Mouse (Mus musculus): ENCODE data around the gene Prm1. TPM values are rescaled to one million over a fixed set of nuclear protein-coding genes. Genes with fewer than 3 reads are reported as not detected.
A peak's percentile ranks its signal among the peaks of the same experiment; 100 is the strongest.

Gene Prm1
- polyA plus RNA-seq, 1 experiment, result not detected

DNA sequence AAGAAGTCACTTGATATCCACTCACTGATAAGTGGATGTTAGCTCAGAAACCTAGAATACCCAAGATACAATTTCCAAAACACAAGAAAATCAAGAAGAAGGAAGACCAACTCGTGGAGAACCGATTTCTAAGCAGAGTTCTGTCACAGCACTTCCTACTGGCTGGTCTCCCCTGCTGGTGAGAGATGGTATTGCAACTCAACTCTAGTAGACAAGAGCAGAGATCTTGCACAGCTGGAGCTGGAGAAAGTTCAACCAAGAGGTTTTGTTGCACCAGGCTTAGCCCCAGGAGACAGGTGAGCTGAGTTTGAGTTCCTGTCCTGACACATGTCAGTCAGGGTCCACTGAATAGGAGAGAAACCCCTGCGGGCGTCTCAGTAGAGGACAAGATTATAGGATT, 38.5 kb downstream of the Prm1 start:
- no peak overlapping the region for H3K4me3 ChIP-seq

DNA sequence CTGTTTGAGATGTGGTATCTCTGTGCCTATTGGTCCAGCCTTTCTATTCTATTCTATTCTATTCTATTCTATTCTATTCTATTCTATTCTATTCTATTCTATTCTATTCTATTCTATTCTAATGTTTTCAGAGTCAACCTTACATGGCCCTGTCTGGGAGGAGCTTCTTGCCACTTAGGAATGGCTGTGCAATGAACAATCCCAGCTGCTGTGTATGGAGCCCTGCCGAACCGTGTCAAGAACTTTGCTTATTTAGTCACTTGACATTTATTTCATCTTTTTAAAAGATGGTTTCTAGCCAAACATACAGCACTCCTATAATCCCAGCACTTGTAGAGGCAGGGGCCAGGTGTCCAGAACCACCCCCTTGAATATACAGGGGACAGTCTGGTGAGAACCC, 41.3 kb downstream of the Prm1 start:
- no peaks in the 10 kb centered on the region for H3K27me3 ChIP-seq (ENCODE audit: control insufficient read depth, insufficient read depth, insufficient read length)
- H3K36me3 ChIP-seq (ENCODE audit: control insufficient read depth, insufficient read depth), result no peaks in the 10 kb centered on the region
- H3K79me2 ChIP-seq (ENCODE audit: control insufficient read depth, insufficient read depth), result no peaks in the 10 kb centered on the region
- no peak overlapping the region for H3K4me2 ChIP-seq (ENCODE audit: low read depth)
- TF ChIP-seq REST (IDR thresholded peaks at IDR 0.05; ENCODE audit: insufficient read depth, insufficient read length) (no peak), POLR2A (IDR thresholded peaks at IDR 0.05; ENCODE audit: insufficient read length, low read depth) (no peak), MYOD1 (IDR thresholded peaks at IDR 0.05; ENCODE audit: control insufficient read depth in 1 of 3, insufficient read length in 2 of 3, low read depth in 2 of 3) (no peak), E2F4 (IDR thresholded peaks at IDR 0.05; ENCODE audit: insufficient read depth) (no peak), POLR2AphosphoS2 (IDR thresholded peaks at IDR 0.05; ENCODE audit: insufficient read length, low read depth) (no peak), TCF12 (IDR thresholded peaks at IDR 0.05; ENCODE audit: insufficient read depth, poor library complexity, severe bottlenecking) (no peak), USF1 (IDR thresholded peaks at IDR 0.05; ENCODE audit: low read depth) (no peak), MAX (IDR thresholded peaks at IDR 0.05; ENCODE audit: low read depth) (no peak), TCF3 (IDR thresholded peaks at IDR 0.05; ENCODE audit: insufficient read length, low read depth) (no peak), CEBPB (IDR thresholded peaks at IDR 0.05; ENCODE audit: insufficient read depth, poor library complexity, severe bottlenecking) (no peak), MYOG (IDR thresholded peaks at IDR 0.05; ENCODE audit: control insufficient read depth in 1 of 3, insufficient read depth in 1 of 3, insufficient read length in 2 of 3, low read depth in 2 of 3) (no peak), SRF (IDR thresholded peaks at IDR 0.05; ENCODE audit: control insufficient read depth, insufficient read length, low read depth) (no peak)
- no peak overlapping the region for H3ac ChIP-seq (ENCODE audit: control insufficient read depth, insufficient read length)
- H3K4me3 ChIP-seq, result no peak overlapping the region

More for the DNA sequence above, 38.5 kb downstream of the Prm1 start:
- H3K27me3 ChIP-seq (ENCODE audit: control insufficient read depth, insufficient read depth, insufficient read length), result no peaks in the 10 kb centered on the region
- TF ChIP-seq MAX (IDR thresholded peaks at IDR 0.05; ENCODE audit: low read depth) (no peak), USF1 (IDR thresholded peaks at IDR 0.05; ENCODE audit: low read depth) (no peak), TCF12 (IDR thresholded peaks at IDR 0.05; ENCODE audit: insufficient read depth, poor library complexity, severe bottlenecking) (no peak), SRF (IDR thresholded peaks at IDR 0.05; ENCODE audit: control insufficient read depth, insufficient read length, low read depth) (no peak), MYOG (IDR thresholded peaks at IDR 0.05; ENCODE audit: control insufficient read depth in 1 of 3, insufficient read depth in 1 of 3, insufficient read length in 2 of 3, low read depth in 2 of 3) (no peak), POLR2A (IDR thresholded peaks at IDR 0.05; ENCODE audit: insufficient read length, low read depth) (no peak), CEBPB (IDR thresholded peaks at IDR 0.05; ENCODE audit: insufficient read depth, poor library complexity, severe bottlenecking) (no peak), POLR2AphosphoS2 (IDR thresholded peaks at IDR 0.05; ENCODE audit: insufficient read length, low read depth) (no peak), MYOD1 (IDR thresholded peaks at IDR 0.05; ENCODE audit: control insufficient read depth in 1 of 3, insufficient read length in 2 of 3, low read depth in 2 of 3) (no peak), E2F4 (IDR thresholded peaks at IDR 0.05; ENCODE audit: insufficient read depth) (no peak), REST (IDR thresholded peaks at IDR 0.05; ENCODE audit: insufficient read depth, insufficient read length) (no peak)
- no peak overlapping the region for H3K4me2 ChIP-seq (ENCODE audit: low read depth)
- no peaks in the 10 kb centered on the region for H3K36me3 ChIP-seq (ENCODE audit: control insufficient read depth, insufficient read depth)
- H3K79me2 ChIP-seq (ENCODE audit: control insufficient read depth, insufficient read depth), result no peaks in the 10 kb centered on the region
- no peak overlapping the region for H3ac ChIP-seq (ENCODE audit: control insufficient read depth, insufficient read length)

DNA sequence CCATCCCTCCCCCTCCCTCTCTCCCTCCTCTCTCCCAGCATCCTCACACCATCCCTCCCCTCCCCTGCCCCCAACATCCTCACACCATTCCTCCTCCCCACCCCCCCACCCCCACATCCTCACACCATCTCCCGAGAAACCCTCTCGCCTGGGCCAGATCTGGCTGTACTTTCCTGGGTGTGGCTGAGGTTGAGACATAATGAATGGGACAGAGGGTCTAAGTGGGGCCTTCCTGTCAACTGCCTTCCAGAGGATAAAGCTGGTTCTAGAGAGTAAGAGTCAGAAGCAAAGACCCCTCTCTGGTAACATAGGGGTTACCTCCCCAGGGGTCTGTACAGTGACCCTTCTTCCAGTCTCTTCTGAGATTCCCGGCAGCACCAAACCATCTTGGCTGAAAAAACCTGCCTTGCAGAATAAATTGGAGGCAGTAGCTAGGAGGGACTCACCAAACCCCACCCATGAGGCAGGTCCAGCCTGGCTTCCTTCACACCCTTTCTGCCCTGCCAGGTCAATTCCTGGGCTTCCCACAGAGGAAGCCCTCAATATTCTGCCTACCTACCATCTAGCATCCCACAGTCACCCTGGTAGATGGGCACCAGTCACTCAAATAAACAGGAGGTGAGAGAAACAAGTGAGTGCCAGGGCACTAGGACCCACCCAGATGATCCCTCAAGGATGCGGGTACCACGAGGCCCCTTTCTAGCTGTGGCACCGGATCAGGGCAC, 41.9 kb downstream of the Prm1 start:
- TF ChIP-seq POLR2AphosphoS2 (IDR thresholded peaks at IDR 0.05; ENCODE audit: insufficient read length, low read depth) (no peak), TCF12 (IDR thresholded peaks at IDR 0.05; ENCODE audit: insufficient read depth, poor library complexity, severe bottlenecking) (no peak), SRF (IDR thresholded peaks at IDR 0.05; ENCODE audit: control insufficient read depth, insufficient read length, low read depth) (no peak), MYOD1 (IDR thresholded peaks at IDR 0.05; ENCODE audit: control insufficient read depth in 1 of 3, insufficient read length in 2 of 3, low read depth in 2 of 3) (no peak), E2F4 (IDR thresholded peaks at IDR 0.05; ENCODE audit: insufficient read depth) (no peak), REST (IDR thresholded peaks at IDR 0.05; ENCODE audit: insufficient read depth, insufficient read length) (no peak), USF1 (IDR thresholded peaks at IDR 0.05; ENCODE audit: low read depth) (no peak), MAX (IDR thresholded peaks at IDR 0.05; ENCODE audit: low read depth) (no peak), POLR2A (IDR thresholded peaks at IDR 0.05; ENCODE audit: insufficient read length, low read depth) (no peak), MYOG (IDR thresholded peaks at IDR 0.05; ENCODE audit: control insufficient read depth in 1 of 3, insufficient read depth in 1 of 3, insufficient read length in 2 of 3, low read depth in 2 of 3) (no peak), CEBPB (IDR thresholded peaks at IDR 0.05; ENCODE audit: insufficient read depth, poor library complexity, severe bottlenecking) (no peak), TCF3 (IDR thresholded peaks at IDR 0.05; ENCODE audit: insufficient read length, low read depth) (no peak)
- Histone ChIP-seq H3K36me3 (ENCODE audit: control insufficient read depth, insufficient read depth) (no peaks in the 10 kb centered on the region), H3K4me3 (no peak overlapping the region), H3K27me3 (ENCODE audit: control insufficient read depth, insufficient read depth, insufficient read length) (no peaks in the 10 kb centered on the region), H3K4me2 (ENCODE audit: low read depth) (no peak overlapping the region), H3ac (ENCODE audit: control insufficient read depth, insufficient read length) (no peak overlapping the region), H3K79me2 (ENCODE audit: control insufficient read depth, insufficient read depth) (no peaks in the 10 kb centered on the region)

DNA sequence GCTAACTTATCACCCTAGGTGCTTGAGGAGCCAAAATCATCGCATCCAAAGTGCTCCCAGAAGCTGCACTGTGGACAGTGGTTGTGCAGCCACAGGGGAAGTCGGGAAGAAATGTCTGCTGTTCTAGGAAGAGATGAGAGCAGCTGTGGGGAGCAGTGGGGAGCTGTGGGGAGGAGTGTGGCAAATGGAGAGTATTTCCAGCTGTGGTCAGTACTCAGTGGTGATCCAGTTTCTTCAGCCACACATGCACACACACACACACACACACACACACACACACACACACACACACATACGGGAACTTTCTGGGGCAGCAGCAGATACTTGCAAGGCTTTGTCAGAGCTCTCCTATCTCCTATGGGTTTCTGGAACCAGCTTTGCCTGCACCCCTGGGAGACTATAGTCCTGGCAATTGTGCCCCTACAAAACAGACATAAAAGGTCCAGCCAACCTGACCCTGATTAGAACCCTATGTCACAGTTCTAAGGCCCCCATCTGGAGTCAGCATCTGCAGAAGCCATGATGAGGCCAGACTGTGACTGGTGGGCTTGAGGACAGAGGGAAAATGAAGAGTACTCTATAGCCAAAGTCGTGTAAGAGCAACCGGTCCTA, 43.0 kb downstream of the Prm1 start:
- Histone ChIP-seq H3K4me3 (no peak overlapping the region), H3K79me2 (ENCODE audit: control insufficient read depth, insufficient read depth) (no peaks in the 10 kb centered on the region), H3K27me3 (ENCODE audit: control insufficient read depth, insufficient read depth, insufficient read length) (no peaks in the 10 kb centered on the region), H3ac (ENCODE audit: control insufficient read depth, insufficient read length) (no peak overlapping the region), H3K36me3 (ENCODE audit: control insufficient read depth, insufficient read depth) (no peaks in the 10 kb centered on the region), H3K4me2 (ENCODE audit: low read depth) (no peak overlapping the region)
- TF ChIP-seq CEBPB (IDR thresholded peaks at IDR 0.05; ENCODE audit: insufficient read depth, poor library complexity, severe bottlenecking), result no peak
- peak in 1 of 3 experiments; percentile 28 for TF ChIP-seq MYOG (IDR thresholded peaks at IDR 0.05; ENCODE audit: control insufficient read depth in 1 of 3, insufficient read depth in 1 of 3, insufficient read length in 2 of 3, low read depth in 2 of 3)
- no peak for TF ChIP-seq SRF (IDR thresholded peaks at IDR 0.05; ENCODE audit: control insufficient read depth, insufficient read length, low read depth)
- peak in 2 of 3 experiments; percentile 32 to 43 for TF ChIP-seq MYOD1 (IDR thresholded peaks at IDR 0.05; ENCODE audit: control insufficient read depth in 1 of 3, insufficient read length in 2 of 3, low read depth in 2 of 3)
- no peak for TF ChIP-seq TCF3 (IDR thresholded peaks at IDR 0.05; ENCODE audit: insufficient read length, low read depth)
